Comparison of ENCODE assay signal across 10 mouse cellular contexts in genomic region chr5:96995791-96996190, GRCm38 (mm10). TPM values are rescaled to one million over a fixed set of nuclear protein-coding genes. Genes with fewer than 3 reads are reported as not detected.
A peak's percentile ranks its signal among the peaks of the same experiment; 100 is the strongest.
DNase-seq lines count a peak whose midpoint lies in the region; ATAC-seq and TF ChIP-seq lines count a peak whose summit lies in the region.
"Had no signal": no experiment of that assay in that cellular context is flagged by ENCODE, and none has a peak within 500 bp of the region (broad histone marks: within the 10 kb centered on the region; RNA-seq: fewer than 3 reads in every experiment).

No protein-coding gene starts in this region.

- peaks cover 75% of the 10 kb centered on the region for H3K4me1 ChIP-seq in erythroblast, embryonic 14.5 days (ENCODE audit: control insufficient read depth)
- peaks cover 13% of the 10 kb centered on the region for H3K4me1 ChIP-seq in thymus, adult 2 months (replicated peaks; ENCODE audit: control insufficient read depth, insufficient read depth, low read length)

- peaks cover 32% of the 10 kb centered on the region for H3K36me3 ChIP-seq in erythroblast, embryonic 14.5 days (ENCODE audit: control insufficient read depth)
- H3K36me3 ChIP-seq in thymus, adult 2 months (ENCODE audit: control insufficient read depth, insufficient read depth, low read length): no peaks in the 10 kb centered on the region
- H3K36me3 ChIP-seq: heart, embryonic 12.5 days had no signal

- no peak for TF ChIP-seq POLR2A in thymus, adult 2 months (IDR thresholded peaks at IDR 0.05; ENCODE audit: control insufficient read depth, extremely low read depth, insufficient read depth, low read length, poor library complexity)

- H3K27ac ChIP-seq in layer of hippocampus, adult 2 months: peak overlapping the region; percentile 98
- H3K27ac ChIP-seq in thymus, adult 2 months (ENCODE audit: control insufficient read depth, insufficient read depth, low read length): no peak overlapping the region

- no peak for TF ChIP-seq CTCF in layer of hippocampus, adult 2 months (conservative IDR thresholded peaks at IDR 0.05)
- TF ChIP-seq CTCF in thymus, adult 2 months (IDR thresholded peaks at IDR 0.05; ENCODE audit: borderline replicate concordance, control insufficient read depth, extremely low read depth, insufficient read depth, low read length, poor library complexity): no peak

- no peak for ATAC-seq in erythroblast, adult 5-6 weeks (replicated peaks; ENCODE audit: low FRiP score, poor library complexity, severe bottlenecking)
- ATAC-seq in activated CD4-positive, CD25-positive, alpha-beta regulatory T cell, adult 4 months: no peak

- no peak for DNase-seq in layer of hippocampus, adult 2 months (ENCODE audit: low spot score in 2 of 2)
- no peak for DNase-seq in layer of hippocampus, postnatal 10 days (ENCODE audit: low spot score in 2 of 2)
- DNase-seq in NIH3T3 (ENCODE audit: low read depth): peak; percentile 83
- peak; percentile 70 for DNase-seq in mesoderm, embryonic 11.5 days (ENCODE audit: low read depth, low spot score)
- no peak for DNase-seq in thymus, adult 2 months
- DNase-seq: layer of hippocampus, postnatal 36 days had no signal

- no peaks in the 10 kb centered on the region for H3K27me3 ChIP-seq in erythroblast, embryonic 14.5 days (ENCODE audit: control insufficient read depth)
- H3K27me3 ChIP-seq in thymus, adult 2 months (ENCODE audit: control insufficient read depth, insufficient read depth, low read length): no peaks in the 10 kb centered on the region

- WGBS in thymus, adult 2 months: 77% methylated on average over 5 of the region's 5 CpGs

- peak overlapping the region; percentile 2 for H3K4me3 ChIP-seq in erythroblast, embryonic 14.5 days (replicated peaks)
- no peak overlapping the region for H3K4me3 ChIP-seq in layer of hippocampus, adult 2 months
- H3K4me3 ChIP-seq in thymus, adult 2 months (ENCODE audit: control insufficient read depth, insufficient read depth, low read length): no peak overlapping the region

- H3K9me3 ChIP-seq in erythroblast, embryonic 14.5 days (ENCODE audit: control insufficient read depth, low read length): no peaks in the 10 kb centered on the region
- H3K9me3 ChIP-seq: heart, embryonic 12.5 days had no signal

RNA-seq across cellular contexts. Expression of gene Bmp2k, which starts 1.7 kb away (rescaled TPM):
- polyA plus RNA-seq in erythroblast, embryonic 14.5 days (2012): 2.1 and 2.5 TPM in 2 replicates
- total RNA-seq in erythroblast, adult 5-6 weeks (2015; ENCODE audit: low replicate concordance): 268 and 286 TPM in 2 replicates
- 270 and 271 TPM in 2 replicates for total RNA-seq in erythroblast, adult 5-6 weeks (2017; ENCODE audit: low replicate concordance)
- 10 to 100 TPM; 12.3 to 13.2 TPM for total RNA-seq in layer of hippocampus, adult 2 months (2021)
- total RNA-seq in layer of hippocampus, postnatal 10 days (2021): 10 to 100 TPM; 14.6 to 15.2 TPM
- polyA plus RNA-seq in thymus, adult 2 months (2012; rRNA removed): 21.7 and 27.5 TPM in 2 replicates
- polyA plus RNA-seq in activated CD4-positive, CD25-positive, alpha-beta regulatory T cell, adult 4 months (2017; shearing (Covaris generic)): 10 to 100 TPM in 1 of 2 experiments, 1 to 10 TPM in 1; 8.3 to 19.3 TPM

Comparison
In these comparisons a context has a peak if more than half of its experiments do, and no peak if none do; other contexts are left out.
1. DNase-seq: peak in NIH3T3 (single experiment) and mesoderm, embryonic 11.5 days (single experiment); none in layer of hippocampus, adult 2 months (0 of 2), layer of hippocampus, postnatal 10 days (0 of 2) and thymus, adult 2 months (single experiment).
2. RNA of gene Bmp2k, which starts 1.7 kb away (total RNA-seq): 268 to 286 TPM in erythroblast, adult 5-6 weeks; 14.6 to 15.2 TPM in layer of hippocampus, postnatal 10 days and 12.3 to 13.2 TPM in layer of hippocampus, adult 2 months; every median in the first group is over 10 times any median in the second.